Mouse (Mus musculus) adrenal gland, postnatal 14 days (tissue): ENCODE data around the gene Hist1h3e. TPM values are rescaled to one million over a fixed set of nuclear protein-coding genes. Genes with fewer than 3 reads are reported as not detected.

ENCODE experiments used
- DNase-seq: peaks from one replicate; pipeline ENCODE4 v3.0.0; 2021; ENCODE audit warnings: mixed read lengths
- microRNA-seq, 2 experiments: library from miRNA; unstranded; fragments of <30 nt; microRNA quantifications; one replicate each; pipeline ENCODE4 v1.2.0; 2021
- total RNA-seq: library from RNA; stranded (reverse); gene quantifications from 2 replicates; pipeline ENCODE4 v1.2.3, GENCODE M21; 2021

Hist1h3e gene
- total RNA-seq, 1 experiment from 2014 or later = 184 TPM

- no peak for DNase-seq
Observed at GRCm38 (mm10) chr13:23518295-23518603, 43.9 kb downstream of the Hist1h3e start.

- peak; percentile 90 for DNase-seq
Observed at GRCm38 (mm10) chr13:23517603-23518294, 44.4 kb downstream of the Hist1h3e start.

GRCm38 (mm10) chr13:23516822-23517602 lies 45.2 kb downstream of the Hist1h3e start:
- peak; percentile 80 for DNase-seq

GRCm38 (mm10) chr13:23515826-23516620 lies 46.1 kb downstream of the Hist1h3e start:
- DNase-seq = no peak

DNA sequence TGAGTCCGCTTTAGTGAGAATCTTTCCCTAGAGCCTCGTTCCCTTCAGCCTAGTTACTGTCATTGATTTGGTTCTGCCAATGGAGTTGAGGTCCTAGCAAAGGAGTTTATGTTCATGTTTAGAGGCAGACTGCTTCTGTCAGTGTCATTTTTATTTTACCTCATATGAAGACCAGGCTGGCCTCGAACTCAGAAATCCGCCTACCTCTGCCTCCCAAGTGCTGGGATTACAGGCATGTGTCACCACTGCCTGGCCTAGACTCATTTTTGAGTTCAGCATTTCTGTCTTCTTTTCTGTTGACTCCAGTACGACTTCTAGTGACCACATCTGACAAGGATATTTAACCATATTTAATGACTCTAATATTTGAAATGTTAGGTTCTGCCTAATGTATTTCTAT lies 46.9 kb downstream of the Hist1h3e start:
- DNase-seq = no peak

- DNase-seq = no peak
Observed at GRCm38 (mm10) chr13:23513517-23513916, 48.7 kb downstream of the Hist1h3e start.

Small RNA genes lying within 50 kb of the gene (microRNA-seq; reads per million reads assigned to microRNA genes)
- gene Gm44297 = 0 to 0.43 reads per million in 2 experiments
- 0 reads per million in 2 experiments for gene Gm44359
- 0 to 0.38 reads per million in 2 experiments for gene Gm44394
- gene n-TStga1 = 1.3 to 2.3 reads per million in 2 experiments

Other genes with a start within 250 kb of the Hist1h3e start
- gene Zfp322a, start 193.2 kb downstream of the Hist1h3e start, total RNA-seq = 20.6 and 26.1 TPM in 2 replicates
- 5.9 and 6.3 TPM in 2 replicates for gene Abt1, start 138.5 kb downstream of the Hist1h3e start, total RNA-seq
- 0.19 TPM in 1 of 2 replicates, not detected in the other for gene Btn1a1, start 96.5 kb downstream of the Hist1h3e start, total RNA-seq
- not detected in 2 replicates for gene Btn2a2, start 73.5 kb downstream of the Hist1h3e start, total RNA-seq
- 699 and 771 TPM in 2 replicates for gene Hist1h4h, start 31.3 kb downstream of the Hist1h3e start, total RNA-seq
- gene Hist1h2af, start 28.5 kb downstream of the Hist1h3e start, total RNA-seq = 182 and 192 TPM in 2 replicates
- 64.2 and 80.0 TPM in 2 replicates for gene Hist1h3g, start 26.9 kb downstream of the Hist1h3e start, total RNA-seq
- gene Hist1h2bh, start 19.0 kb downstream of the Hist1h3e start, total RNA-seq = 18.0 and 26.2 TPM in 2 replicates
- gene Hist1h3f, start 18.3 kb downstream of the Hist1h3e start, total RNA-seq = 72.3 and 84.2 TPM in 2 replicates
- 307 and 382 TPM in 2 replicates for gene Hist1h4f, start 10.7 kb downstream of the Hist1h3e start, total RNA-seq
- gene Hist1h1d, start 9.1 kb downstream of the Hist1h3e start, total RNA-seq = 19.2 and 24.2 TPM in 2 replicates
- gene Hist1h2ae, start 8.9 kb upstream of the Hist1h3e start, total RNA-seq = 28.8 and 36.1 TPM in 2 replicates
- gene Hist1h2bg, start 9.0 kb upstream of the Hist1h3e start, total RNA-seq = 288 and 319 TPM in 2 replicates
- gene Hist1h2bf, start 11.8 kb upstream of the Hist1h3e start, total RNA-seq = 127 and 167 TPM in 2 replicates
- 12.6 and 14.1 TPM in 2 replicates for gene Hist1h2ad, start 12.0 kb upstream of the Hist1h3e start, total RNA-seq
- 27.2 and 39.2 TPM in 2 replicates for gene Hist1h3d, start 13.4 kb upstream of the Hist1h3e start, total RNA-seq
- 250 and 265 TPM in 2 replicates for gene Hist1h4d, start 19.2 kb upstream of the Hist1h3e start, total RNA-seq
- gene Hist1h2be, start 58.8 kb upstream of the Hist1h3e start, total RNA-seq = 22.3 and 25.1 TPM in 2 replicates
- gene Hist1h1e, start 60.2 kb upstream of the Hist1h3e start, total RNA-seq = 139 and 157 TPM in 2 replicates
- gene Hist1h2ac, start 121.6 kb upstream of the Hist1h3e start, total RNA-seq = 6.6 and 8.0 TPM in 2 replicates
- 84.6 and 133 TPM in 2 replicates for gene Hist1h2bc, start 121.8 kb upstream of the Hist1h3e start, total RNA-seq
- 0.37 and 0.83 TPM in 2 replicates for gene Hist1h1t, start 133.4 kb upstream of the Hist1h3e start, total RNA-seq
- gene Hist1h4c, start 136.1 kb upstream of the Hist1h3e start, total RNA-seq = 161 and 165 TPM in 2 replicates
- 29.0 and 39.1 TPM in 2 replicates for gene Hfe, start 148.5 kb upstream of the Hist1h3e start, total RNA-seq
- gene Hist1h1c, start 176.4 kb upstream of the Hist1h3e start, total RNA-seq = 300 and 304 TPM in 2 replicates
- gene Hist1h3c, start 183.2 kb upstream of the Hist1h3e start, total RNA-seq = 82.5 and 109 TPM in 2 replicates
- 125 and 171 TPM in 2 replicates for gene Hist1h2bb, start 184.4 kb upstream of the Hist1h3e start, total RNA-seq
- gene Hist1h2ab, start 188.8 kb upstream of the Hist1h3e start, total RNA-seq = 157 and 198 TPM in 2 replicates
- gene Hist1h3b, start 189.9 kb upstream of the Hist1h3e start, total RNA-seq = 247 and 351 TPM in 2 replicates
- 217 and 308 TPM in 2 replicates for gene Hist1h4b, start 194.6 kb upstream of the Hist1h3e start, total RNA-seq
- gene Hist1h4a, start 198.9 kb upstream of the Hist1h3e start, total RNA-seq = 164 and 198 TPM in 2 replicates
- gene Hist1h3a, start 200.0 kb upstream of the Hist1h3e start, total RNA-seq = 183 and 216 TPM in 2 replicates
- gene Hist1h1a, start 201.3 kb upstream of the Hist1h3e start, total RNA-seq = 172 and 219 TPM in 2 replicates
- gene Trim38, start 207.5 kb upstream of the Hist1h3e start, total RNA-seq = not detected in 2 replicates
- gene Slc17a2, start 244.6 kb upstream of the Hist1h3e start, total RNA-seq = 0.68 and 12.9 TPM in 2 replicates